Mouse (Mus musculus): Measurements from ENCODE around the gene AC124108.1. TPM values are rescaled to one million over a fixed set of nuclear protein-coding genes. Genes with fewer than 3 reads are reported as not detected.
A peak's percentile ranks its signal among the peaks of the same experiment; 100 is the strongest.

The AC124108.1 gene
- polyA plus RNA-seq, 1 experiment from 2014 or later, result not detected

GRCm38 (mm10) chr1:132190621-132191092, 600 bp upstream of the AC124108.1 start:
- TF ChIP-seq CTCF (IDR thresholded peaks at IDR 0.05; ENCODE audit: low read depth), result no peak
- under 1% methylated on average over 38 of the region's 62 CpGs for WGBS

DNA sequence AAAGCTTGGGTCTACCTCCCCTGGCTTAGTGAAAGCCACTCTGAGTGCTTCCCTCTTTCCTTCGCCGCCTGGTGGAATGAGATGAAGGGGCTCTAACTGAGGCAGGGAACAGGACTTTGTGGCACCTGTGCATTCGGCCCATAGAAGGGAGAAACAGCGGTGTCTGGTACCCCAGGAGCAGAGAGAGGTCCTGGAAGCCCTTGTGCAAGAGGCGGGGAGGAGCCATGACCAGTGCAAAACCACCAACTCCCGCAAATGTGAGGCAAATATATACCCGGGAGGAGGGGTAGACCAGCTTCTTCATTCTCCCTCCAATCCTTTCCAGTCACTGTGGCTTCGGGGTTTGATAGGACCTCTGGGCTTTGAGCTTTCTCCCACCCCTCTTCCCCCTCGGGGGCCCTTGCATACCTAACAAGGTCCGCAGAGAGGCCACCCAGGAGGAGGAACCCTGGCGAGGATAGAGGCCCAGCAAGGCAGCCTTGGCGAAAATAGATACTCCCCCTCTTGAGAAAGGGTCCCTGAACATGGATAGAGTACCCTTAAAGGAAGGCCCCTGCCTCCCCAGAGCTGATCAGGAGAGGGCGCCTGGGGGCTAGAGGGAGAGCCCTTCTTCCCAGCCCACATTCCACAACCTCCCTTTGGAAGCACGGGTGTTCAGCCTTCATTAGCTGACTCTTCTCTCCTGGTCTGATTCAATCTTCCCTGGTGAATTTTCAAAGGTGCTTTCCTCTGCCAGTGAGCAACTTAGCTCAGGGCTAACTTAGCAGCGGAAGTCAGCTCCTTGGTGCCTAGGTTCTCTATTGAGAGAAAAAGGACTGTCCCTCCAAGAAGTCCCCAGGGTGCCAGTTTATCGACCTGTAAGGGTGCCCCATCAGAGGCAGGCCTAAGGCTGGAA, 776 bp downstream of the AC124108.1 start:
- no peaks in the 10 kb centered on the region for H3K36me3 ChIP-seq (ENCODE audit: control insufficient read depth, insufficient read depth)
- no peak overlapping the region for H3K9ac ChIP-seq (ENCODE audit: low read depth, low read length)
- no peaks in the 10 kb centered on the region for H3K4me1 ChIP-seq (replicated peaks; ENCODE audit: control insufficient read depth, insufficient read depth, low read length)
- peak; percentile 43 for TF ChIP-seq CTCF (IDR thresholded peaks at IDR 0.05; ENCODE audit: low read depth)
- H3K4me2 ChIP-seq (replicated peaks; ENCODE audit: low read depth), result peak overlapping the region; percentile 92; the same call in 1 of the 2 replicates
- no peak overlapping the region for H3K27ac ChIP-seq (ENCODE audit: low read depth, low read length)
- no peaks in the 10 kb centered on the region for H3K9me3 ChIP-seq (ENCODE audit: control insufficient read depth)
- no peak overlapping the region for H3K4me3 ChIP-seq (ENCODE audit: low read depth, low read length)
- 12% methylated on average over 16 of the region's 16 CpGs for WGBS
- peaks cover 72% of the 10 kb centered on the region for H3K27me3 ChIP-seq (replicated peaks; ENCODE audit: control insufficient read depth, insufficient read depth, low read length)
- no peak for ATAC-seq

More at GRCm38 (mm10) chr1:132190621-132191092, 600 bp upstream of the AC124108.1 start:
- no peak for ATAC-seq
- Histone ChIP-seq H3K9ac (ENCODE audit: low read depth, low read length) (0 out of 2 replicates have a peak overlapping the region, but pooled peaks have one; percentile 7), H3K4me3 (ENCODE audit: low read depth, low read length) (peak overlapping the region; percentile 54), H3K36me3 (ENCODE audit: control insufficient read depth, insufficient read depth) (no peaks in the 10 kb centered on the region), H3K27ac (ENCODE audit: low read depth, low read length) (no peak overlapping the region), H3K9me3 (ENCODE audit: control insufficient read depth) (no peaks in the 10 kb centered on the region), H3K27me3 (replicated peaks; ENCODE audit: control insufficient read depth, insufficient read depth, low read length) (peaks cover 72% of the 10 kb centered on the region), H3K4me2 (replicated peaks; ENCODE audit: low read depth) (peak overlapping the region; percentile 92), H3K4me1 (replicated peaks; ENCODE audit: control insufficient read depth, insufficient read depth, low read length) (no peaks in the 10 kb centered on the region)

DNA sequence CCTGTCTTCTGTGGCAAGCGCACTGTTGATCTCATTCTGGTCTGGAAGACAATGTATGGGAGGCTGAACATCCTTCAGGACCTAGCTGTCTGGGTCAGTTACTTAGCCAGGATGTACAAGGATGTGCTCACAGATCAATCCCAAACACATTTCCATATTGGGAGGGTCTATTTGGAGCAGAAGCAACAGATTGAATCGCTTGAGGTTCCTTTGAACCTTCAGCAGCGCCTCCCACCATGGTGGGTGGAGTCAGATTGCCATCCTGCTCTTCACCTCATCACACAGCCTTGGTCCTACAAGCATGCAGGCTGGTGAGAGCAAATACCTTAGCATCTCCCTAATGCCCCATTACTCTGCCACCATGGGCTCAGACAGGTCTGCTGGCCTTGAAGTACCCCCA, 2.5 kb downstream of the AC124108.1 start:
- ATAC-seq, result no peak
- no peak overlapping the region for H3K27ac ChIP-seq (ENCODE audit: low read depth, low read length)
- H3K36me3 ChIP-seq (ENCODE audit: control insufficient read depth, insufficient read depth), result no peaks in the 10 kb centered on the region
- TF ChIP-seq CTCF (IDR thresholded peaks at IDR 0.05; ENCODE audit: low read depth), result no peak
- no peaks in the 10 kb centered on the region for H3K4me1 ChIP-seq (replicated peaks; ENCODE audit: control insufficient read depth, insufficient read depth, low read length)
- WGBS, result 71% methylated on average over 3 of the region's 3 CpGs
- peaks cover 63% of the 10 kb centered on the region for H3K27me3 ChIP-seq (replicated peaks; ENCODE audit: control insufficient read depth, insufficient read depth, low read length)
- no peak overlapping the region for H3K9ac ChIP-seq (ENCODE audit: low read depth, low read length)
- no peak overlapping the region for H3K4me3 ChIP-seq (ENCODE audit: low read depth, low read length)
- no peaks in the 10 kb centered on the region for H3K9me3 ChIP-seq (ENCODE audit: control insufficient read depth)
- H3K4me2 ChIP-seq (replicated peaks; ENCODE audit: low read depth), result no peak overlapping the region

- Histone ChIP-seq H3K36me3 (ENCODE audit: control insufficient read depth, insufficient read depth) (no peaks in the 10 kb centered on the region), H3K4me3 (ENCODE audit: low read depth, low read length) (no peak overlapping the region), H3K9ac (ENCODE audit: low read depth, low read length) (no peak overlapping the region), H3K27ac (ENCODE audit: low read depth, low read length) (no peak overlapping the region), H3K9me3 (ENCODE audit: control insufficient read depth) (no peaks in the 10 kb centered on the region), H3K4me1 (replicated peaks; ENCODE audit: control insufficient read depth, insufficient read depth, low read length) (no peaks in the 10 kb centered on the region), H3K27me3 (replicated peaks; ENCODE audit: control insufficient read depth, insufficient read depth, low read length) (peaks cover 57% of the 10 kb centered on the region), H3K4me2 (replicated peaks; ENCODE audit: low read depth) (no peak overlapping the region)
- no peak for ATAC-seq
- TF ChIP-seq CTCF (IDR thresholded peaks at IDR 0.05; ENCODE audit: low read depth), result no peak
- 46% methylated on average over 3 of the region's 3 CpGs for WGBS
These were observed 3.4 kb downstream of the AC124108.1 start for GRCm38 (mm10) chr1:132194624-132195023.

DNA sequence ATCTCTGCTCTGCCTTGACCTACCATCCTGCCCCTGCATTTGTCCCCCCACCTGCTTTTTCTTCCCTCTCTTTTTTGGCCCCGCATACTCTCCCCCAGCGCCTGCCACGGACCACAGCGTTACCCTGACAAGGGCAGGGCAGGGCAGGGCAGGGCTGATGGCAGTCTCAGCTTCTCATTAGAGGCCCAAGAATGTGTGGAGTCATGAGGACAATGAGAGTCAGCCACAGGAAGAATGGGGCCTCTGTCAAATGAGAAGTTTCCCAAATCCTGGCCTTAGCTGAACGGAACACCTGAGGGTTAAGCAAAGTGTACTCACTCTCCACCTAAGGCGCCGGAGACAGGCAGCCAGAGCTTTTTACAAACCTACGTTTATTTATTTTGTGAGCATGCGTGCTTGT, 3.8 kb downstream of the AC124108.1 start:
- Histone ChIP-seq H3K4me2 (replicated peaks; ENCODE audit: low read depth) (no peak overlapping the region), H3K4me3 (ENCODE audit: low read depth, low read length) (no peak overlapping the region), H3K27me3 (replicated peaks; ENCODE audit: control insufficient read depth, insufficient read depth, low read length) (peaks cover 55% of the 10 kb centered on the region), H3K4me1 (replicated peaks; ENCODE audit: control insufficient read depth, insufficient read depth, low read length) (no peaks in the 10 kb centered on the region), H3K36me3 (ENCODE audit: control insufficient read depth, insufficient read depth) (no peaks in the 10 kb centered on the region), H3K27ac (ENCODE audit: low read depth, low read length) (no peak overlapping the region), H3K9ac (ENCODE audit: low read depth, low read length) (no peak overlapping the region), H3K9me3 (ENCODE audit: control insufficient read depth) (no peaks in the 10 kb centered on the region)
- WGBS, result 45% methylated on average over 9 of the region's 9 CpGs
- ATAC-seq, result no peak
- no peak for TF ChIP-seq CTCF (IDR thresholded peaks at IDR 0.05; ENCODE audit: low read depth)

DNA sequence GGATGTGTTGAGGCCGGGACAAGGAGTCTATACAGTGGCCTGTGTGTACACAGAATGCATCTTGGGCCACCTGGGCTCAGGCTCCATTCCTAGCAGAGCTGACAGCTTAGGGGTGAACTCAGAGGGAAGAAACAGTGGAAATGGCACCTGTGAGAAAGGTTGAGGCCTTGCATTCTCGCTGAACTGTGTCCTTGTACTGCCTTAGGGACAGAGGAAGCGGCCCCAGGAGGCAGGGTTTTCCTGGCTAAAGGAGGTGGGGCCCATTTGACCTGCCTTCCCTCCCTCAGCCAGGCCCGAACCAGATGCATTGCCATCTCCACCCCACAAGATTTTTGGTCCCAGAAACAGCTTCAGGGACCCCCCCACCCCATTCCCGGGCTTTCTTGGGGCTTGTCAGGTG, 4.4 kb downstream of the AC124108.1 start:
- no peak overlapping the region for H3K9ac ChIP-seq (ENCODE audit: low read depth, low read length)
- H3K9me3 ChIP-seq (ENCODE audit: control insufficient read depth), result no peaks in the 10 kb centered on the region
- H3K4me1 ChIP-seq (replicated peaks; ENCODE audit: control insufficient read depth, insufficient read depth, low read length), result no peaks in the 10 kb centered on the region
- no peak for TF ChIP-seq CTCF (IDR thresholded peaks at IDR 0.05; ENCODE audit: low read depth)
- ATAC-seq, result no peak
- H3K4me3 ChIP-seq (ENCODE audit: low read depth, low read length), result no peak overlapping the region
- H3K36me3 ChIP-seq (ENCODE audit: control insufficient read depth, insufficient read depth), result no peaks in the 10 kb centered on the region
- H3K27ac ChIP-seq (ENCODE audit: low read depth, low read length), result no peak overlapping the region
- H3K4me2 ChIP-seq (replicated peaks; ENCODE audit: low read depth), result no peak overlapping the region
- peaks cover 52% of the 10 kb centered on the region for H3K27me3 ChIP-seq (replicated peaks; ENCODE audit: control insufficient read depth, insufficient read depth, low read length)
- 57% methylated on average over 5 of the region's 5 CpGs for WGBS

Measured in intestine, postnatal 0 days (tissue).